Mouse (Mus musculus) cerebellum, postnatal 4 days (tissue): ENCODE data around the gene H2-M10.5.
A peak's percentile ranks its signal among the peaks of the same experiment; 100 is the strongest.
"Not testable (repeated sequence)": the region's sequence is repeated elsewhere in the genome, so short reads cannot be mapped to it uniquely, and the experiment has no call there.

Experiments used
- DNase-seq, 2 experiments: peaks; one replicate each; pipeline ENCODE4 v3.0.0; 2022; ENCODE audit warnings: low spot score in 2 of 2, mixed read lengths in 1 of 2

H2-M10.5 gene

DNA sequence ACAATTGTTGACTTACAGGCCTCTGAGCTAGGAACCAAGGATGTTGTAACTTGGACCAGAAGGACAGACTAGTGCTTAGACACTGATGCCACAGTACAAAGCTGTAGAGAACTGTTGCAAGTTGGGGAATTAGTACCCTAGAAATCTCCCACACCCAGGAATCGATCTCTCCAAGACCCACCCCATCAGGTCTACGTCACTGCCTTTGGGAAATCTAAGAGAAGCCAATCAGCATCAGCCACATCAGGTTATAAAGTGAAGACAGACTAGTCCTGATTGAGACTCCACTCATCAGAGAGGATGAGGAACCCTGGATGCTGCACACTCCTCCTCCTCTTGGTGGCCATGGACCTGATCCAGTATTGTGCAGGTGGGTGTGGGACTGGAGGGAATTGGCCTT, at the start of gene H2-M10.5:
Gene H2-M10.5, plus strand, starts transcription at position 301 of the 400 bp plus-strand sequence.
- not testable (repeated sequence) for DNase-seq

DNA sequence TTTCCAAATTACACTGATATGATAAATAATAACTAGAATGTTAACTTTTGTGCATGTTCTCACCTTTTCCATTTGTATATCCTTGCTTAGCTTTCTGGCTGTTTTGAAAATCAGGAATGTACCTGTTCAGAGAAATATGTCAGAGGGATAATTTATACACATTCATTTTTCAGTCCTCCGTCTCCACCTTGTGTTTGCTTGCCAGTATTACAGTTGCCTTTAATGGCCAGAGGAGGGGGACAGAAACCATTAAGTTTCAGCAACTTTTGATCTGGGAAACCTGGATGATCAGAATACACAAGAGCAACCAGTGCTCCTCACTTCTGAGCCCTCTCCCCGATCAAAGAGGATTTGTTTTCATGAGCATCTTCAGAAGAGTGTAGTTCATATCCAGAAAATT, 46.7 kb upstream of the H2-M10.5 start:
- DNase-seq: peak in 1 of 2 experiments; percentile 10

DNA sequence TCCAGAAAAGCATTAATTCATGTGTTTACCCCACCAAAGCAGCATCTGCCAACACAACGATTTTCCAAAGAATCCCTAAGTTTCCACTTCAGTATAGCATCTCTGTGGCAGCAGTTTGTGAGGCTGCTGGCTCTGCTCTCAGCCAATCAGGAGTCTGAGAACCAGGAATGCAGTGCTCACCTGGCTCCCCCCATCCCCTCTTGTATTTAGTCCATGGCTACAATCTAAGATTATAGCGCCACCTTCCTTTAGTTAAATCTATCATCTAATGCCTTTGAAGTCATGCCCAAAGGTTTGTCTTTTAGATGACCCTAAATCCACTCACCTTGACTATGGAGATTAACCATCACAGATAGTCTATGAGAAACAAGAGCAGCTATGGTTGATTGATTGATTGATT, 8.9 kb upstream of the H2-M10.5 start:
- DNase-seq: no peak

DNA sequence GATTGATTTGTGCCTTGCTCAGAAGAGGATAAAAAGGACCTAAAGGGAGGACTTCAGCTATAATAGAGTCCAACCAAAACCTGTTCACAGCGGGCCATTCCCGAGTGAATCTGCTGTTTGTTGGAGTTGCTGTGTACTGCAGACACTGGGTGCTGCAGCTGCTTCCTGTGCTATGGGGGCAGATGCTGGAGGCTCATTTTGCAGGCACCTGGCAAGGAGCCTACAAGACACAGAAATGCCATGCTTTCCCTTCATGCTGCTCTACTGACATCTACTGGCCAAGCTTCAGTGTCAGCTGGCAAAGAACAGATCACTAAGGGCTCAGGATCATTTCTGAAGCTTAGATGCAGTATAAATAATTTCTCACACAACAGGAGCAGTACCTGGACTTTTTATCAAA, 8.5 kb upstream of the H2-M10.5 start:
- DNase-seq: peak in 1 of 2 experiments; percentile 56

GRCm38 (mm10) chr17:36765403-36765802, 7.3 kb upstream of the H2-M10.5 start:
- DNase-seq: not testable (repeated sequence)

DNA sequence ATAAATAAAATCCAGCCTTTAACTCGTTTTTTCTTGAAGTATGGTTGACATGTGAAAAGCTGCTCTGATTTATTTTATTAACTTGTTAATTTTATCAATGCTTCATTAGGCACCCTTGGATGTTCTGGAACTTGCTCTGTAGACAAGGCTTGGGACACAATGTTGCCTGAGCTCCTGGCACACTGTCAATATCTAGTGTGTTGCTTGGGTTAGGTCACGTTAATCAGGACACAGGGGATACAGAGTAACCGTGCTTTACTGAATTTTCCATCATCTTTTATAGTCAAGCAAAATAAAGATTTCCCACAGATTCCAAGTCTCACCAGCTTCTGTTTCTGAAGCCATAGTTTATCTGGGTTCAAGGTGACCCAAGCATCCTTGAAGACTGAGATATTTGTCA, 8.8 kb downstream of the H2-M10.5 start:
- DNase-seq: no peak

GRCm38 (mm10) chr17:36786483-36786886, 13.8 kb downstream of the H2-M10.5 start:
- peak in 1 of 2 experiments; percentile 23 for DNase-seq

GRCm38 (mm10) chr17:36788351-36788750, 15.6 kb downstream of the H2-M10.5 start:
- no peak for DNase-seq

DNA sequence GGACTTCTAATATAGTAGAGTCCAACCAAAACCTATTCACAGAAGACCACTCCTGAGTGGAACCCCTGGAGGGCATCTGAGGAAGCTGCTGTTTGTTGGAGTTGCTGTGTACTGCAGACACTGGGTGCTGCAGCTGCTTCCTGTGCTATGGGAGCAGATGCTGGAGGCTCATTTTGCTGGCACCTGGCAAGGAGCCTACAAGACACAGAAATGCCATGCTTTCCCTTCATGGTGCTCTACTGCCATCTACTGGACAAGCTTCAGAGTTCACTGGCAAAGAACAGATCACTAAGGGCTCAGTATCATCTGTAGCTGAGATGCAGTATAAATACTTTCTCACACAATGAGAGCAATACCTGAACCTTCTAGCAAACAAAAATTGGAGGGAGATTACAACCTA, 16.1 kb downstream of the H2-M10.5 start:
- peak; percentile 37 to 80 for DNase-seq

DNA sequence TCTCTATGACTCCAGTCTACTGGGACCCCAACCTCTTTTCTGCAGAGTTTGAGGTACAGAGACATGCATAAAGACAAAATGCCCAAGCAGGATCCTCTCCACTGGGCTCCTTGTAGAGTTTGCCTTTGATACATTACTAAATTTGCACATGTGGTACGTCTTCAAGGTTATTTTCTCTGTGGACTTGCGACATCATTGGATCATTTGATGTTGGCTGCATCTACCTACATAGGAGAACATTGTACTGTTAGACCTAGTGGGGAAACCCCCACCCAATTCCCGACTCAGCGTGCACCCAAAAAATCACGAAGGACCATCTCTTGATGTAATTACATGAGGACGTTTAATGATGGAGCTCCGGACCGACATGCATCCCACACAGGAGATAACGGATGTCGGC, 26.8 kb downstream of the H2-M10.5 start:
- DNase-seq: no peak

DNA sequence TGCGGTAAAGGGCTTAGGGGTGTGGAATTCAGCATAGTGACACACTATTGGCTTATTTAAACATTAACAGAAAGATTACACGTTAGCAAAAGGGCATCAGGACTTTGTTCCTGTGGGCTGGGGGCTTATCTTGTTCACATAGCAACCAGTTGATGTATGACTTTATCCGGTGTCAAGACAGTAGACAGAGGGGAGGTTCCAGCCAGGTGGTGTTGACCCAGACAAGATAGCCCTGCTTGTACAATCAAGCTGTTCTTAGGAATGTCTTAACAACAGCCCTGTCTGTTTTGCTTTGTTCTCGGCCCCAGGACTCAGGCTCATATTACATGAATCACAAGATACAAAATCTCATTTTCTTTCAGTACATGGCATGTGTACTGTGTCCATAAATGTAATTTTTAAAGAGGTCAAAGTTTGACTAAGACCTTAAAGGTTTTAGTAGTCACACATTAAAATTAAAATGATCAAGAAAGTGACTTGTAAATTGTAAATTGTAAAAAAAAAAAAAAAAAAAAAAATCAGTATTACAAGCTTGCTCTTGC, 27.3 kb downstream of the H2-M10.5 start:
- DNase-seq: not testable (repeated sequence)

DNA sequence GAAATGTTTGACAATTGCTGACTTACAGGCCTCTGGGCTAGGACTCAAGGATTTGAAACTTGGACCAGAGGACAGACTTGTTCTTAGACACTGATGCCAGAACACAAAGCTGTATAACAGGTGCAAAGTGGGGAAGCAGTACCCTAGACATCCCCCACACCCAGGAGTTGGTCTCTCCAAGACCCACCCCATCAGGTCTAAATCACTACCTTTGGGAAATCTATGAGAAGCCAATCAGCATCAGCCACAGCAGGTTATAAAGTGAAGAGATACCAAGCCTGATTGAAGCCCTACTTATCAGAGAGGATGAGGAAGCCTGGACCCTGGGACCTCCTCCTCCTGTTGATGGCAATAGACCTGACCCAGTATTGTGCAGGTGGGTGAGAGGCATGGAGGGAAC, 39.2 kb downstream of the H2-M10.5 start, which contains the start of gene H2-M10.6:
Gene H2-M10.6, plus strand, starts transcription at position 301 of the 400 bp plus-strand sequence.
- no peak for DNase-seq

DNA sequence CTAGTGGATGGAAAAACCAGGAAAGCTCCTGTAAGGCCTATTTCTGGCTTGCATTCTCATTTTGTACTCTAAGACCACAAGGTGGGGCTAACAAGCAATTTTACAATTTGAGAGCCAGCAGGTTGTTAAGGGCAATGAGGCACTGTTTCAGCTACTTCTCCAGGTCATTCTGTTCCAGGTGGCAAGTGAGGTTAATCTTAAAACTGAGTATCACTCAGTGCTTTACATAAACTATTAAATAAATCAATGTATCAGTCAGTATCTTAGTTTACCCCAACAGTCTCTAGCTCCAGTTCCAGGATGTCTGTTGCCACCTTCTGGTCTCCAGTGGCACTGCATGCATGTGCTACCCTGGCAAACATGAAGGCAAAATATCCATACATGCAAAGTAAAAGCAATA, 51.3 kb downstream of the H2-M10.5 start:
- peak in 1 of 2 experiments; percentile 50 for DNase-seq

GRCm38 (mm10) chr17:36825525-36825924, 52.8 kb downstream of the H2-M10.5 start:
- DNase-seq: peak in 1 of 2 experiments; percentile 7
